26 mouse cellular contexts compared by ENCODE assay signal in genomic region chr1:45320861-45321260, GRCm38 (mm10). TPM values are rescaled to one million over a fixed set of nuclear protein-coding genes. Genes with fewer than 3 reads are reported as not detected.
DNase-seq lines count a peak whose midpoint lies in the region; ATAC-seq and TF ChIP-seq lines count a peak whose summit lies in the region.
"Had no signal": no experiment of that assay in that cellular context is flagged by ENCODE, and none has a peak within 500 bp of the region (broad histone marks: within the 10 kb centered on the region; RNA-seq: fewer than 3 reads in every experiment).

No protein-coding gene starts in this region.

- H3K27ac ChIP-seq in limb, embryonic 13.5 days, result no peak overlapping the region
- no peak overlapping the region for H3K27ac ChIP-seq in limb, embryonic 10.5 days
- no peak overlapping the region for H3K27ac ChIP-seq in limb, embryonic 14.5 days (replicated peaks; ENCODE audit: low read depth, low read length)
- H3K27ac ChIP-seq: embryonic facial prominence, embryonic 12.5 days; forebrain, embryonic 10.5 days; forebrain, embryonic 12.5 days had no signal

- H3K4me1 ChIP-seq in limb, embryonic 13.5 days, result peaks cover 15% of the 10 kb centered on the region
- H3K4me1 ChIP-seq in limb, embryonic 10.5 days, result peaks cover 4% of the 10 kb centered on the region
- peaks cover 8% of the 10 kb centered on the region; the same call in 1 of the 2 replicates for H3K4me1 ChIP-seq in limb, embryonic 14.5 days (ENCODE audit: control insufficient read depth, insufficient read depth, low read length)
- H3K4me1 ChIP-seq: forebrain, embryonic 12.5 days had no signal

- H3K9me3 ChIP-seq in limb, embryonic 13.5 days, result no peaks in the 10 kb centered on the region
- no peaks in the 10 kb centered on the region for H3K9me3 ChIP-seq in limb, embryonic 10.5 days (replicated peaks)
- no peaks in the 10 kb centered on the region for H3K9me3 ChIP-seq in limb, embryonic 14.5 days (ENCODE audit: control insufficient read depth, low read length)
- H3K9me3 ChIP-seq: embryonic facial prominence, embryonic 12.5 days; embryonic facial prominence, embryonic 15.5 days; forebrain, embryonic 10.5 days; forebrain, embryonic 12.5 days; G1E had no signal

- no peaks in the 10 kb centered on the region for H3K27me3 ChIP-seq in limb, embryonic 13.5 days
- H3K27me3 ChIP-seq in limb, embryonic 10.5 days (ENCODE audit: low read depth, poor library complexity, severe bottlenecking), result no peaks in the 10 kb centered on the region
- no peaks in the 10 kb centered on the region for H3K27me3 ChIP-seq in limb, embryonic 14.5 days (ENCODE audit: control insufficient read depth, insufficient read depth, low read length)
- H3K27me3 ChIP-seq: CH12.LX; embryonic facial prominence, embryonic 12.5 days; embryonic facial prominence, embryonic 15.5 days; forebrain, embryonic 12.5 days had no signal

- H3K4me3 ChIP-seq in limb, embryonic 13.5 days, result no peak overlapping the region
- no peak overlapping the region for H3K4me3 ChIP-seq in limb, embryonic 10.5 days
- no peak overlapping the region for H3K4me3 ChIP-seq in limb, embryonic 14.5 days (replicated peaks; ENCODE audit: low read length)
- H3K4me3 ChIP-seq: embryonic facial prominence, embryonic 12.5 days; embryonic facial prominence, embryonic 15.5 days; erythroblast, embryonic 14.5 days; forebrain, embryonic 10.5 days; forebrain, embryonic 12.5 days had no signal

- no peak overlapping the region for H3K9ac ChIP-seq in limb, embryonic 13.5 days
- no peak overlapping the region for H3K9ac ChIP-seq in limb, embryonic 14.5 days (ENCODE audit: low read depth, low read length, severe bottlenecking)
- H3K9ac ChIP-seq: embryonic facial prominence, embryonic 12.5 days; embryonic facial prominence, embryonic 15.5 days; forebrain, embryonic 12.5 days had no signal

- H3K4me2 ChIP-seq in limb, embryonic 13.5 days (replicated peaks), result no peak overlapping the region
- no peak overlapping the region for H3K4me2 ChIP-seq in limb, embryonic 14.5 days (replicated peaks; ENCODE audit: low read depth, low read length, severe bottlenecking)
- H3K4me2 ChIP-seq: embryonic facial prominence, embryonic 12.5 days; embryonic facial prominence, embryonic 15.5 days; forebrain, embryonic 12.5 days had no signal

- DNase-seq in embryo, embryonic 11 days, result peak; percentile 18
- DNase-seq in embryo, embryonic 10.5 days (ENCODE audit: low spot score), result no peak
- no peak for DNase-seq in limb, embryonic 10.5 days (ENCODE audit: low spot score)
- peak; percentile 78 for DNase-seq in limb, embryonic 14.5 days (ENCODE audit: low spot score)
- no peak for DNase-seq in Muller cell, postnatal 12 days (ENCODE audit: inconsistent ontology term)
- no peak for DNase-seq in cerebellum, adult 9-10 months
- DNase-seq: adrenal gland, adult 2 months; adrenal gland, postnatal 10 days; adrenal gland, postnatal 25 days; B cell, adult 2 months; cerebellum, adult 11 months; cerebellum, adult 18-20 months; cerebellum, adult 8-10 months; cerebellum, postnatal 10 days; cerebellum, postnatal 25 days had no signal

- TF ChIP-seq POLR2A in limb, embryonic 14.5 days (IDR thresholded peaks at IDR 0.05; ENCODE audit: borderline replicate concordance, extremely low read depth, insufficient read depth, insufficient read length), result no peak

- ATAC-seq in limb, embryonic 13.5 days (ENCODE audit: low FRiP score, low read depth), result peak; percentile 40; the same call in 1 of the 2 replicates
- peak; percentile 48 for ATAC-seq in limb, embryonic 14.5 days (ENCODE audit: low FRiP score, low read depth)
- ATAC-seq: CD4-positive, CD25-positive, alpha-beta regulatory T cell, adult 4 months; forebrain, embryonic 14.5 days; forebrain, embryonic 16.5 days had no signal

- peaks cover 28% of the 10 kb centered on the region for H3K36me3 ChIP-seq in limb, embryonic 13.5 days
- peaks cover 48% of the 10 kb centered on the region for H3K36me3 ChIP-seq in limb, embryonic 10.5 days
- peaks cover 43% of the 10 kb centered on the region for H3K36me3 ChIP-seq in limb, embryonic 14.5 days (ENCODE audit: control insufficient read depth, insufficient read depth, low read length)
- H3K36me3 ChIP-seq: forebrain, embryonic 10.5 days; forebrain, embryonic 12.5 days; G1E had no signal

RNA-seq across cellular contexts. Expression of gene Col3a1, which starts 9.5 kb away (rescaled TPM):
- polyA plus RNA-seq in limb, embryonic 13.5 days (2015; fragmentation: Nextera tagmentation; extraction: Ambion mirVana), result 1,577 and 1,717 TPM in 2 replicates
- polyA plus RNA-seq in limb, embryonic 10.5 days (2016; fragmentation: Nextera tagmentation; extraction: Ambion mirVana), result 348 and 463 TPM in 2 replicates
- 1,105 and 1,514 TPM in 2 replicates for polyA plus RNA-seq in limb, embryonic 14.5 days (2012; rRNA removed)
- polyA plus RNA-seq in limb, embryonic 14.5 days (2014; fragmentation: Nextera tagmentation; extraction: Ambion mirVana), result 2,620 and 2,998 TPM in 2 replicates
- polyA plus RNA-seq: CD4-positive, CD25-positive, alpha-beta regulatory T cell, adult 4 months; G1E had no signal

Comparison
In these comparisons a context has a peak if more than half of its experiments do, and no peak if none do; other contexts are left out.
1. DNase-seq: peak in embryo, embryonic 11 days (single experiment) and limb, embryonic 14.5 days (single experiment); none in embryo, embryonic 10.5 days (single experiment), limb, embryonic 10.5 days (single experiment), Muller cell, postnatal 12 days (single experiment) and cerebellum, adult 9-10 months (single experiment).